Mouse (Mus musculus) MEL (cell line): ENCODE measurements around the gene Rhob. TPM values are rescaled to one million over a fixed set of nuclear protein-coding genes. Genes with fewer than 3 reads are reported as not detected.

Experiments
- DNase-seq: peaks from one replicate; pipeline ENCODE4 v3.0.0; 2011; ENCODE audit warnings: low read depth, low spot score
- H3K27ac ChIP-seq: 2 replicates; pipeline ENCODE4 v1.5.1; 2012; ENCODE audit warnings: low read depth, mild to moderate bottlenecking, control low read depth, low read length, moderate library complexity; ENCODE audit not compliant: control insufficient read depth
- H3K27me3 ChIP-seq, 2 experiments: fragments of 150-350 bp in 1 of 2; sonication (generic) in 1 of 2; 2 replicates each; pipeline ENCODE4 v1.6.1; 2012; ENCODE audit warnings: low read length in 2 of 2, mild to moderate bottlenecking in 2 of 2, improper control_type of control experiment in 1 of 2, moderate library complexity in 1 of 2; ENCODE audit not compliant: insufficient read depth in 2 of 2, control insufficient read depth in 1 of 2
- H3K36me3 ChIP-seq, 2 experiments: 2 replicates each; pipeline ENCODE4 v1.6.1; 2012 to 2014; ENCODE audit warnings: low read length in 2 of 2, improper control_type of control experiment in 1 of 2, inconsistent platforms in 1 of 2, mild to moderate bottlenecking in 1 of 2; ENCODE audit not compliant: insufficient read depth in 2 of 2, control insufficient read depth in 1 of 2
- H3K4me1 ChIP-seq, 2 experiments: fragments of 150-350 bp in 1 of 2; sonication (generic) in 1 of 2; 2 replicates each; pipeline ENCODE4 v1.6.1; 2012; ENCODE audit warnings: low read length in 2 of 2, improper control_type of control experiment in 1 of 2, mild to moderate bottlenecking in 1 of 2; ENCODE audit not compliant: insufficient read depth in 2 of 2, control insufficient read depth in 1 of 2
- H3K4me3 ChIP-seq, 2 experiments: fragments of 150-350 bp in 1 of 2; sonication (generic) in 1 of 2; 2 replicates each; pipeline ENCODE4 v1.5.1; 2012; ENCODE audit warnings: low read depth in 2 of 2, low read length in 2 of 2, mild to moderate bottlenecking in 2 of 2, moderate library complexity in 2 of 2, control low read depth in 1 of 2, improper control_type of control experiment in 1 of 2; ENCODE audit not compliant: control insufficient read depth in 1 of 2, insufficient read depth in 1 of 2
- H3K79me2 ChIP-seq: 2 replicates; pipeline ENCODE4 v1.6.1; 2012; ENCODE audit warnings: mild to moderate bottlenecking, low read length, moderate library complexity; ENCODE audit not compliant: control insufficient read depth, poor library complexity, insufficient read depth
- H3K9ac ChIP-seq: 2 replicates; pipeline ENCODE4 v1.6.1; 2012; ENCODE audit warnings: low read depth, mild to moderate bottlenecking, control low read depth, low read length, moderate library complexity; ENCODE audit not compliant: control insufficient read depth, poor library complexity, severe bottlenecking
- H3K9me3 ChIP-seq: fragments of 150-350 bp; sonication (generic); replicated peaks from 2 replicates; pipeline ENCODE4 v1.6.1; 2012; ENCODE audit warnings: mild to moderate bottlenecking, low read length, improper control_type of control experiment, moderate library complexity; ENCODE audit not compliant: insufficient read depth
- BHLHE40 ChIP-seq: IDR thresholded peaks from 2 replicates; pipeline ENCODE4 v1.6.1; 2012; ENCODE audit warnings: low read depth, mild to moderate bottlenecking, inconsistent platforms, low read length, improper control_type of control experiment, borderline replicate concordance
- CHD1 ChIP-seq: IDR thresholded peaks from 2 replicates; pipeline ENCODE4 v1.6.1; 2012; ENCODE audit warnings: low read depth, mild to moderate bottlenecking, inconsistent platforms, low read length, improper control_type of control experiment
- CHD2 ChIP-seq: IDR thresholded peaks from 2 replicates; pipeline ENCODE4 v1.6.1; 2011; ENCODE audit warnings: low read length, improper control_type of control experiment
- CTCF ChIP-seq, 3 experiments: IDR thresholded peaks in 2 of 3; conservative IDR thresholded peaks in 1 of 3; 2 replicates each; pipeline ENCODE4 v1.5.1; 2011 to 2012; ENCODE audit warnings: low read length in 3 of 3, low read depth in 2 of 3, mild to moderate bottlenecking in 2 of 3, improper control_type of control experiment in 1 of 3, inconsistent platforms in 1 of 3, mixed read lengths in 1 of 3, moderate library complexity in 1 of 3; ENCODE audit not compliant: control insufficient read depth in 1 of 3, insufficient read depth in 1 of 3, poor library complexity in 1 of 3, severe bottlenecking in 1 of 3
- EP300 ChIP-seq, 2 experiments: IDR thresholded peaks; 2 replicates each; pipeline ENCODE4 v1.6.1; 2011; ENCODE audit warnings: improper control_type of control experiment in 2 of 2, low read length in 2 of 2, low read depth in 1 of 2, mild to moderate bottlenecking in 1 of 2
- GATA1 ChIP-seq: IDR thresholded peaks from 2 replicates; pipeline ENCODE4 v1.6.1; 2011; ENCODE audit warnings: low read depth, low read length, improper control_type of control experiment
- HCFC1 ChIP-seq: IDR thresholded peaks from 2 replicates; pipeline ENCODE4 v1.6.1; 2012; ENCODE audit warnings: low read depth, mild to moderate bottlenecking, inconsistent platforms, low read length, improper control_type of control experiment, moderate library complexity
- KAT2A ChIP-seq: conservative IDR thresholded peaks from 2 replicates; pipeline ENCODE4 v1.6.1; 2012; ENCODE audit warnings: low read depth, low read length, improper control_type of control experiment, inconsistent platforms
- MAX ChIP-seq: IDR thresholded peaks from 2 replicates; pipeline ENCODE4 v1.6.1; 2011; ENCODE audit warnings: low read length, improper control_type of control experiment
- MAZ ChIP-seq: IDR thresholded peaks from 2 replicates; pipeline ENCODE4 v1.6.1; 2012; ENCODE audit warnings: low read depth, mild to moderate bottlenecking, inconsistent platforms, low read length, improper control_type of control experiment
- MYC ChIP-seq: IDR thresholded peaks from 2 replicates; pipeline ENCODE4 v1.6.1; 2011; ENCODE audit warnings: low read depth, mild to moderate bottlenecking, low read length, improper control_type of control experiment, moderate library complexity
- NELFE ChIP-seq: IDR thresholded peaks from 2 replicates; pipeline ENCODE4 v1.6.1; 2011; ENCODE audit warnings: low read depth, low read length, improper control_type of control experiment
- POLR2A ChIP-seq, 2 experiments: IDR thresholded peaks; 2 replicates each; pipeline ENCODE4 v1.6.1; 2011 to 2012; ENCODE audit warnings: low read length in 2 of 2, mild to moderate bottlenecking in 2 of 2, control low read depth in 1 of 2, improper control_type of control experiment in 1 of 2, low read depth in 1 of 2, moderate library complexity in 1 of 2; ENCODE audit not compliant: control insufficient read depth in 1 of 2, insufficient read depth in 1 of 2, poor library complexity in 1 of 2
- POLR2AphosphoS2 ChIP-seq: IDR thresholded peaks from 2 replicates; pipeline ENCODE4 v1.6.1; 2011; ENCODE audit warnings: low read length, improper control_type of control experiment
- POLR2AphosphoS5 ChIP-seq: IDR thresholded peaks from 2 replicates; pipeline ENCODE4 v1.6.1; 2012; ENCODE audit warnings: low read depth, borderline replicate concordance, mild to moderate bottlenecking, inconsistent platforms, low read length, moderate library complexity, mixed read lengths
- RCOR1 ChIP-seq: IDR thresholded peaks from 2 replicates; pipeline ENCODE4 v1.6.1; 2012; ENCODE audit warnings: low read depth, mild to moderate bottlenecking, inconsistent platforms, low read length, improper control_type of control experiment
- SMC3 ChIP-seq: IDR thresholded peaks from 2 replicates; pipeline ENCODE4 v1.6.1; 2011; ENCODE audit warnings: low read depth, low read length, improper control_type of control experiment
- TBP ChIP-seq: IDR thresholded peaks from 2 replicates; pipeline ENCODE4 v1.8.0; 2011; ENCODE audit warnings: low read depth, low read length, improper control_type of control experiment
- UBTF ChIP-seq: IDR thresholded peaks from 2 replicates; pipeline ENCODE4 v1.6.1; 2012; ENCODE audit warnings: low read depth, mild to moderate bottlenecking, inconsistent platforms, low read length, improper control_type of control experiment, moderate library complexity, borderline replicate concordance; ENCODE audit not compliant: insufficient read depth
- USF1 ChIP-seq: IDR thresholded peaks from 2 replicates; pipeline ENCODE4 v1.6.1; 2014; ENCODE audit warnings: low read depth, mild to moderate bottlenecking, inconsistent platforms, low read length, improper control_type of control experiment, moderate library complexity
- ZC3H11A ChIP-seq: IDR thresholded peaks from 2 replicates; pipeline ENCODE4 v1.6.1; 2012; ENCODE audit warnings: low read depth, mild to moderate bottlenecking, inconsistent platforms, low read length, improper control_type of control experiment
- ZMIZ1 ChIP-seq: IDR thresholded peaks from 2 replicates; pipeline ENCODE4 v1.6.1; 2012; ENCODE audit warnings: low read depth, mild to moderate bottlenecking, inconsistent platforms, low read length, improper control_type of control experiment, moderate library complexity
- ZNF384 ChIP-seq: IDR thresholded peaks from 2 replicates; pipeline ENCODE4 v1.6.1; 2012; ENCODE audit warnings: low read depth, mild to moderate bottlenecking, inconsistent platforms, low read length, improper control_type of control experiment
- polyA plus RNA-seq, 2 experiments: library from polyadenylated mRNA; stranded (reverse) in 1 of 2; unstranded in 1 of 2; fragments of >175 nt in 1 of 2; fragments of >200 nt in 1 of 2; gene quantifications; 2 replicates each; pipeline versions ENCODE4 v1.2.1 to v1.2.4; 2012; ENCODE audit warnings: low replicate concordance in 2 of 2, low read depth in 1 of 2; ENCODE audit not compliant: insufficient read length in 2 of 2, insufficient read depth in 1 of 2, missing spikeins in 1 of 2
- total RNA-seq: library from RNA; depleted of rRNA; stranded (reverse); fragments of 300-350 nt; gene quantifications from 2 replicates; pipeline ENCODE4 v1.2.3, GENCODE M21; 2012

Rhob gene
- total and polyA plus RNA-seq, 3 experiments, result 1.8 to 6.0 TPM; not detected in 1

- H3K27me3 ChIP-seq, result no peaks in the 10 kb centered on the region
- H3K36me3 ChIP-seq, result no peaks in the 10 kb centered on the region
- no peak overlapping the region for H3K4me3 ChIP-seq
- no peak overlapping the region for H3K27ac ChIP-seq
- DNase-seq, result no peak
- TF ChIP-seq TBP (no peak), RCOR1 (no peak), USF1 (no peak), HCFC1 (no peak), ZMIZ1 (no peak)
- no peaks in the 10 kb centered on the region for H3K79me2 ChIP-seq
- no peak overlapping the region for H3K9ac ChIP-seq
- H3K4me1 ChIP-seq, result no peaks in the 10 kb centered on the region
- H3K9me3 ChIP-seq, result no peaks in the 10 kb centered on the region
These were observed 44.8 kb downstream of the Rhob start for GRCm38 (mm10) chr12:8455046-8455445.

- no peak overlapping the region for H3K27ac ChIP-seq
- no peak overlapping the region for H3K4me3 ChIP-seq
- H3K9me3 ChIP-seq, result no peaks in the 10 kb centered on the region
- no peaks in the 10 kb centered on the region for H3K27me3 ChIP-seq
- no peak for DNase-seq
- H3K36me3 ChIP-seq, result no peaks in the 10 kb centered on the region
- H3K79me2 ChIP-seq, result no peaks in the 10 kb centered on the region
- H3K9ac ChIP-seq, result no peak overlapping the region
- no peak for TF ChIP-seq CHD1
- no peak for TF ChIP-seq CTCF (IDR thresholded peaks at IDR 0.05 in 2 of 3, conservative IDR thresholded peaks at IDR 0.05 in 1 of 3; ENCODE audit: control insufficient read depth in 1 of 3, insufficient read depth in 1 of 3, low read depth in 2 of 3, low read length in 3 of 3, poor library complexity in 1 of 3, severe bottlenecking in 1 of 3)
- TF ChIP-seq GATA1, result no peak
- no peak for TF ChIP-seq POLR2AphosphoS5
- TF ChIP-seq KAT2A, result no peak
- no peak for TF ChIP-seq MAX
- no peak for TF ChIP-seq MAZ
- no peak for TF ChIP-seq BHLHE40
- TF ChIP-seq CHD2, result no peak
- TF ChIP-seq SMC3, result no peak
- no peak for TF ChIP-seq ZNF384
- no peak for TF ChIP-seq MYC
- TF ChIP-seq ZC3H11A, result no peak
- TF ChIP-seq POLR2A (IDR thresholded peaks at IDR 0.05; ENCODE audit: control insufficient read depth in 1 of 2, insufficient read depth in 1 of 2, low read depth in 1 of 2, low read length in 2 of 2, poor library complexity in 1 of 2), result no peak
- TF ChIP-seq USF1, result no peak
- TF ChIP-seq NELFE, result no peak
- TF ChIP-seq POLR2AphosphoS2, result no peak
- no peak for TF ChIP-seq UBTF
- no peak for TF ChIP-seq EP300 (IDR thresholded peaks at IDR 0.05; ENCODE audit: low read depth in 1 of 2, low read length in 2 of 2)
- H3K4me1 ChIP-seq, result no peaks in the 10 kb centered on the region
These were observed 45.3 kb downstream of the Rhob start for GRCm38 (mm10) chr12:8454487-8454886.
